Mouse (Mus musculus) CH12.LX (cell line): Measurements from ENCODE around the gene Dpy30. TPM values are rescaled to one million over a fixed set of nuclear protein-coding genes. Genes with fewer than 3 reads are reported as not detected.

ENCODE experiments used
- DNase-seq: peaks from one replicate; pipeline ENCODE4 v3.0.0-alpha.2; 2013; ENCODE audit errors: extremely low read depth
- H3K27ac ChIP-seq: 2 replicates; pipeline ENCODE4 v1.5.1; 2012; ENCODE audit warnings: low read depth, mild to moderate bottlenecking, control low read depth, moderate library complexity; ENCODE audit not compliant: insufficient read depth
- H3K27me3 ChIP-seq: replicated peaks from 2 replicates; pipeline ENCODE3; 2012; ENCODE audit warnings: inconsistent platforms
- H3K36me3 ChIP-seq, 2 experiments: replicated peaks in 1 of 2; 2 replicates each; pipeline versions ENCODE3 to v1.6.1; 2012; ENCODE audit warnings: inconsistent platforms in 1 of 2, low read length in 1 of 2, mild to moderate bottlenecking in 1 of 2, mixed read lengths in 1 of 2, moderate library complexity in 1 of 2; ENCODE audit not compliant: control insufficient read depth in 1 of 2, insufficient read depth in 1 of 2
- H3K4me1 ChIP-seq, 2 experiments: 2 replicates each; pipeline ENCODE4 v1.6.1; 2012; ENCODE audit warnings: inconsistent platforms in 1 of 2, moderate library complexity in 1 of 2; ENCODE audit not compliant: insufficient read depth in 2 of 2, control insufficient read depth in 1 of 2
- H3K4me2 ChIP-seq: 2 replicates; pipeline ENCODE4 v1.6.1; 2012; ENCODE audit warnings: low read depth, mild to moderate bottlenecking, control low read depth; ENCODE audit not compliant: poor library complexity, insufficient read depth, severe bottlenecking
- H3K4me3 ChIP-seq, 3 experiments: fragments of 150-350 bp in 1 of 3; sonication (generic) in 1 of 3; replicated peaks in 1 of 3; 2 replicates each; pipeline versions ENCODE3 to v1.5.1; 2011 to 2012; ENCODE audit warnings: low read depth in 2 of 3, low read length in 2 of 3, mild to moderate bottlenecking in 2 of 3, moderate library complexity in 2 of 3, control low read depth in 1 of 3, improper control_type of control experiment in 1 of 3, inconsistent platforms in 1 of 3, mixed read lengths in 1 of 3; ENCODE audit not compliant: poor library complexity in 1 of 3
- H3K79me2 ChIP-seq: replicated peaks from 2 replicates; pipeline ENCODE4 v1.6.1; 2012; ENCODE audit warnings: mild to moderate bottlenecking, moderate library complexity; ENCODE audit not compliant: control insufficient read depth, poor library complexity, insufficient read depth, severe bottlenecking; ENCODE audit errors: extremely low read depth
- H3K9ac ChIP-seq: 2 replicates; pipeline ENCODE4 v1.6.1; 2012; ENCODE audit warnings: low read depth, mild to moderate bottlenecking, control low read depth, moderate library complexity; ENCODE audit not compliant: insufficient read depth
- H3K9me3 ChIP-seq: replicated peaks from 2 replicates; pipeline ENCODE3; 2012; ENCODE audit warnings: low read length, inconsistent platforms, mixed read lengths
- BHLHE40 ChIP-seq: IDR thresholded peaks from 2 replicates; pipeline ENCODE4 v1.6.1; 2011; ENCODE audit warnings: mild to moderate bottlenecking, low read depth, low read length, improper control_type of control experiment
- CHD1 ChIP-seq: IDR thresholded peaks from 2 replicates; pipeline ENCODE4 v1.6.1; 2012; ENCODE audit warnings: low read depth, low read length, improper control_type of control experiment, inconsistent platforms
- CHD2 ChIP-seq: IDR thresholded peaks from 2 replicates; pipeline ENCODE4 v1.6.1; 2011; ENCODE audit warnings: low read length, improper control_type of control experiment
- CTCF ChIP-seq, 2 experiments: IDR thresholded peaks in 1 of 2; conservative IDR thresholded peaks in 1 of 2; 2 replicates each; pipeline ENCODE4 v1.5.1; 2011 to 2012; ENCODE audit warnings: low read depth in 2 of 2, low read length in 2 of 2, improper control_type of control experiment in 1 of 2, inconsistent platforms in 1 of 2, mild to moderate bottlenecking in 1 of 2, moderate library complexity in 1 of 2
- E2F4 ChIP-seq: IDR thresholded peaks from 2 replicates; pipeline ENCODE4 v1.6.1; 2011; ENCODE audit warnings: low read depth, low read length, improper control_type of control experiment; ENCODE audit not compliant: insufficient replicate concordance
- ELF1 ChIP-seq: IDR thresholded peaks from 2 replicates; pipeline ENCODE4 v1.6.1; 2014; ENCODE audit warnings: low read depth, mild to moderate bottlenecking, inconsistent platforms, low read length, improper control_type of control experiment
- EP300 ChIP-seq: IDR thresholded peaks from 2 replicates; pipeline ENCODE4 v1.6.1; 2011; ENCODE audit warnings: low read length, improper control_type of control experiment
- ETS1 ChIP-seq: conservative IDR thresholded peaks from 2 replicates; pipeline ENCODE4 v1.6.1; 2012; ENCODE audit warnings: low read depth, mild to moderate bottlenecking, inconsistent platforms, low read length, improper control_type of control experiment, moderate library complexity
- GABPA ChIP-seq: IDR thresholded peaks from 2 replicates; pipeline ENCODE4 v1.6.1; 2012; ENCODE audit warnings: low read depth, low read length, improper control_type of control experiment, inconsistent platforms; ENCODE audit not compliant: insufficient replicate concordance
- HCFC1 ChIP-seq: IDR thresholded peaks from 2 replicates; pipeline ENCODE4 v1.6.1; 2012; ENCODE audit warnings: low read depth, mild to moderate bottlenecking, inconsistent platforms, low read length, improper control_type of control experiment
- IRF4 ChIP-seq: IDR thresholded peaks from 2 replicates; pipeline ENCODE4 v1.6.1; 2014; ENCODE audit warnings: low read depth, mild to moderate bottlenecking, inconsistent platforms, low read length, improper control_type of control experiment
- JUN ChIP-seq: IDR thresholded peaks from 2 replicates; pipeline ENCODE4 v1.6.1; 2011; ENCODE audit warnings: low read depth, mild to moderate bottlenecking, low read length, improper control_type of control experiment, moderate library complexity; ENCODE audit not compliant: insufficient read depth
- JUND ChIP-seq: conservative IDR thresholded peaks from 2 replicates; pipeline ENCODE4 v1.6.1; 2011; ENCODE audit warnings: low read depth, low read length, improper control_type of control experiment
- KAT2A ChIP-seq: IDR thresholded peaks from 2 replicates; pipeline ENCODE4 v1.6.1; 2012; ENCODE audit warnings: low read length, improper control_type of control experiment, inconsistent platforms; ENCODE audit not compliant: insufficient replicate concordance
- MAFK ChIP-seq: IDR thresholded peaks from 2 replicates; pipeline ENCODE4 v1.6.1; 2011; ENCODE audit warnings: low read length, improper control_type of control experiment; ENCODE audit not compliant: insufficient replicate concordance
- MAX ChIP-seq: IDR thresholded peaks from 2 replicates; pipeline ENCODE4 v1.6.1; 2011; ENCODE audit warnings: low read length, improper control_type of control experiment
- MAZ ChIP-seq: IDR thresholded peaks from 2 replicates; pipeline ENCODE4 v1.6.1; 2012; ENCODE audit warnings: low read depth, mild to moderate bottlenecking, inconsistent platforms, low read length, improper control_type of control experiment, moderate library complexity
- MEF2A ChIP-seq: IDR thresholded peaks from 2 replicates; pipeline ENCODE4 v1.6.1; 2014; ENCODE audit warnings: low read depth, mild to moderate bottlenecking, inconsistent platforms, low read length, improper control_type of control experiment, borderline replicate concordance
- MXI1 ChIP-seq: IDR thresholded peaks from 2 replicates; pipeline ENCODE4 v1.6.1; 2011; ENCODE audit warnings: mild to moderate bottlenecking, low read depth, low read length, improper control_type of control experiment
- MYC ChIP-seq: IDR thresholded peaks from 2 replicates; pipeline ENCODE4 v1.6.1; 2011; ENCODE audit warnings: low read depth, mild to moderate bottlenecking, improper control_type of control experiment, low read length
- NELFE ChIP-seq: IDR thresholded peaks from 2 replicates; pipeline ENCODE4 v1.6.1; 2011; ENCODE audit warnings: low read depth, low read length, improper control_type of control experiment
- NRF1 ChIP-seq: IDR thresholded peaks from 2 replicates; pipeline ENCODE4 v1.6.1; 2014; ENCODE audit warnings: low read depth, mild to moderate bottlenecking, inconsistent platforms, low read length, improper control_type of control experiment, moderate library complexity
- PAX5 ChIP-seq: IDR thresholded peaks from 2 replicates; pipeline ENCODE4 v1.6.1; 2012; ENCODE audit warnings: low read length, inconsistent platforms, mixed read lengths
- POLR2A ChIP-seq: IDR thresholded peaks from 2 replicates; pipeline ENCODE4 v1.6.1; 2011; ENCODE audit warnings: low read depth, mild to moderate bottlenecking, improper control_type of control experiment, low read length
- POLR2AphosphoS2 ChIP-seq: IDR thresholded peaks from 2 replicates; pipeline ENCODE4 v1.6.1; 2011; ENCODE audit warnings: low read depth, low read length, improper control_type of control experiment
- RAD21 ChIP-seq: IDR thresholded peaks from 2 replicates; pipeline ENCODE4 v1.6.1; 2011; ENCODE audit warnings: low read depth, mild to moderate bottlenecking, low read length, improper control_type of control experiment, moderate library complexity
- RCOR1 ChIP-seq: conservative IDR thresholded peaks from 2 replicates; pipeline ENCODE4 v1.6.1; 2012; ENCODE audit warnings: low read depth, mild to moderate bottlenecking, inconsistent platforms, low read length, improper control_type of control experiment
- SIN3A ChIP-seq: IDR thresholded peaks from 2 replicates; pipeline ENCODE4 v1.6.1; 2012; ENCODE audit warnings: low read length, improper control_type of control experiment, inconsistent platforms
- SMC3 ChIP-seq: IDR thresholded peaks from 2 replicates; pipeline ENCODE4 v1.6.1; 2011; ENCODE audit warnings: low read depth, low read length, improper control_type of control experiment
- TBP ChIP-seq: conservative IDR thresholded peaks from 2 replicates; pipeline ENCODE4 v1.6.1; 2011; ENCODE audit warnings: low read depth, low read length, improper control_type of control experiment
- TCF12 ChIP-seq: IDR thresholded peaks from 2 replicates; pipeline ENCODE4 v1.6.1; 2014; ENCODE audit warnings: low read depth, mild to moderate bottlenecking, inconsistent platforms, low read length, improper control_type of control experiment
- UBTF ChIP-seq: IDR thresholded peaks from 2 replicates; pipeline ENCODE4 v1.6.1; 2012; ENCODE audit warnings: low read depth, mild to moderate bottlenecking, inconsistent platforms, low read length, improper control_type of control experiment, moderate library complexity
- USF1 ChIP-seq: IDR thresholded peaks from 2 replicates; pipeline ENCODE4 v1.6.1; 2014; ENCODE audit warnings: low read depth, mild to moderate bottlenecking, inconsistent platforms, low read length, improper control_type of control experiment
- USF2 ChIP-seq: conservative IDR thresholded peaks from 2 replicates; pipeline ENCODE4 v1.6.1; 2011; ENCODE audit warnings: low read depth, low read length, improper control_type of control experiment
- ZC3H11A ChIP-seq: IDR thresholded peaks from 2 replicates; pipeline ENCODE4 v1.6.1; 2012; ENCODE audit warnings: low read depth, mild to moderate bottlenecking, inconsistent platforms, low read length, improper control_type of control experiment
- ZKSCAN1 ChIP-seq: IDR thresholded peaks from 2 replicates; pipeline ENCODE4 v1.6.1; 2012; ENCODE audit warnings: low read depth, inconsistent platforms, low read length, improper control_type of control experiment, borderline replicate concordance
- ZMIZ1 ChIP-seq: IDR thresholded peaks from 2 replicates; pipeline ENCODE4 v1.6.1; 2012; ENCODE audit warnings: low read depth, mild to moderate bottlenecking, inconsistent platforms, low read length, improper control_type of control experiment
- ZNF384 ChIP-seq: IDR thresholded peaks from 2 replicates; pipeline ENCODE4 v1.6.1; 2012; ENCODE audit warnings: low read depth, low read length, improper control_type of control experiment, inconsistent platforms
- dilution Hi-C: fragments of 300-500 bp; cut with MboI; formaldehyde crosslinking; loops from 2 replicates; pipeline ENCODE4 v1.14.3; 2020; ENCODE audit warnings: low sequenced_read_pairs; ENCODE audit not compliant: extremely low pct_unique_long_range_greater_than_20kb, extremely low pct_ligation_motif_present
- in situ Hi-C: fragments of 300-500 bp; cut with MboI; formaldehyde crosslinking; loops from 3 replicates; pipeline ENCODE4 v1.14.3; 2019; ENCODE audit warnings: low sequenced_read_pairs, low pct_ligation_motif_present, low pct_unique_long_range_greater_than_20kb, mixed read lengths
- polyA plus RNA-seq: library from polyadenylated mRNA; unstranded; fragments of >175 nt; gene quantifications from 2 replicates; pipeline ENCODE4 v1.2.1, GENCODE M21; 2012; ENCODE audit warnings: low read depth; ENCODE audit not compliant: insufficient read length
- total RNA-seq, 2 experiments: library from RNA; depleted of rRNA; stranded (reverse); fragments of 300-350 nt in 1 of 2; fragments of >200 nt in 1 of 2; gene quantifications; 2 replicates each; pipeline ENCODE4 v1.2.3; 2012 to 2014

Gene Dpy30
- total and polyA plus RNA-seq, 3 experiments, result 66.7 to 244 (median 156) TPM

DNA sequence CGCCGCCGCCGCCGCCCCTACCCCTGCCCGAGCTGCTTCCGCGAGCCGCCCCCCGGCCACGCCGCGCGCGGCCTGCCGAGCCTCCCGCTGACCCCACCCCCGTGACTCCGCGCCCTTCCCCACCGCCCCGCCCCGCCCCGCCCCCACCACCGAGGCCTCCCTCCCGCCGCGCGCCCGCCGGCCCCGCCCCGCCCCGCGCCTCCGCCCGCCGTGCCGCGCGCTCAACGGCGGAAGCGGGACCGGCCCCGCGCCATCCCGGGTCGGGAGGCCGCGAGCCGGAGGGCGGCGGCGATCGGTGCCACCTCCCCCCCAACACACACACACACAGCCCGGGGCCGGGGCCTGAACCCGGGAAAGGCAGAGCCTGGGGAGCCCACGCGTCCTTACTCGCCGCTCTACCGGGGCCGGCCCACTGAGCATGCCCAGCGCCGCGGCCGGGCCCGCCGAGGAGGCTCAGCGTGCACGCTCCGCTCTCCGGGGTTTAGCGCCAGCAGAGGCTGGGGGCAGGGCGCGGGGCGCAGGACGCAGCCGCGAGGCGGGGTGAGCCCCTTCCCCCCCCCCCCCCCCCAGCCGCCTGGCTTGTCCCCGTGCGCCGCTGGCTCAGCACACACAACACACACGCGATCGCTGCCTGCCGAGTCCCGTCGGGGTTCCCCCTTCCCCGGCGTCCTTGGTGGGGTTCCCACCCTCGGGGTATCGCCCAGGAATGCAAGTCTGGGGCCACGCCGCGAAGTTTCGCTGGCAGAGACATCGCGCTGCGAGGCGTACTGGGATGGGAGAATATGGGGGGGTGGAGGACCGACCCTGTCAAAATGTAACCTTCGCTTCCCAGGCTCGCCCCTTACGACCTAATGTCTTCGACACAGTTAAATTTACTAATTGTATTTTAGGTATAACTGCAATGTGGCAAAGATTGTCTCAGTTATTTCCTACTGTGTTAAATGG is 28.4 kb downstream of the Dpy30 start, which contains the start of gene Memo1:
Memo1 (minus strand) TSS at position 496 of the 945 bp plus-strand sequence.
- peak within 1 kb of the TSS; percentile 81 to 90 (median 87) for H3K4me3 ChIP-seq
- H3K4me2 ChIP-seq, result peak within 1 kb of the TSS; percentile 95
- DNase-seq, result peak; percentile 72
- peaks cover 2 to 22% of the 10 kb centered on the region in 2 experiments for H3K36me3 ChIP-seq
- H3K79me2 ChIP-seq, result peaks cover 36% of the 10 kb centered on the region
- TF ChIP-seq TCF12 (peak; percentile 66), CHD1 (no peak), NRF1 (peak; percentile 84), ZMIZ1 (peak; percentile 81), HCFC1 (0 out of 2 replicates have a peak, but pooled peaks have one; percentile 42), UBTF (0 out of 2 replicates have a peak, but pooled peaks have one; percentile 57), ZC3H11A (no peak), TBP (no peak), BHLHE40 (peak; percentile 71), JUN (no peak), IRF4 (no peak; the same call in 1 of the 2 replicates), MYC (no peak), RCOR1 (no peak; the same call in 1 of the 2 replicates), ZNF384 (no peak), JUND (no peak), CTCF (conservative IDR thresholded peaks at IDR 0.05 in 1 of 2, IDR thresholded peaks at IDR 0.05 in 1 of 2; ENCODE audit: low read depth in 2 of 2, low read length in 2 of 2) (no peak), CHD2 (peak; percentile 37; the same call in 1 of the 2 replicates), MAFK (no peak), RAD21 (no peak), SMC3 (no peak), EP300 (no peak), ZKSCAN1 (no peak), SIN3A (no peak; the same call in none of the 2 replicates), MXI1 (peak; percentile 31), POLR2AphosphoS2 (no peak; the same call in 1 of the 2 replicates), E2F4 (no peak), MAX (no peak; the same call in none of the 2 replicates), GABPA (no peak), KAT2A (no peak), USF1 (no peak), MAZ (no peak), NELFE (peak; percentile 68; the same call in 1 of the 2 replicates), USF2 (no peak), ELF1 (peak; percentile 47; the same call in 1 of the 2 replicates), MEF2A (no peak; the same call in 1 of the 2 replicates), POLR2A (peak; percentile 78), PAX5 (no peak), ETS1 (no peak)
- H3K27me3 ChIP-seq, result no peaks in the 10 kb centered on the region
- in situ Hi-C loops, result no loop called here
- dilution Hi-C loops, result no loop called here
- peak within 1 kb of the TSS; percentile 82 for H3K27ac ChIP-seq
- peaks cover 3 to 29% of the 10 kb centered on the region in 2 experiments; a peak in 3 of 4 replicates for H3K4me1 ChIP-seq
- peak within 1 kb of the TSS; percentile 98 for H3K9ac ChIP-seq
- H3K9me3 ChIP-seq, result no peaks in the 10 kb centered on the region
